Mouse (Mus musculus) Patski (cell line): ENCODE results near the gene Csrnp2. TPM values are rescaled to one million over a fixed set of nuclear protein-coding genes. Genes with fewer than 3 reads are reported as not detected.

ENCODE experiments used
- ATAC-seq: fragments of 100-300 bp; one replicate; pipeline ENCODE4 v1.8.0; 2021
- CTCF ChIA-PET: fragments of 350-600 bp; sonication (Branson Sonifier 250); formaldehyde crosslinking; loops from one replicate; lab custom pipeline; 2022; ENCODE audit warnings: inconsistent platforms; lab: Charles Lee
- POLR2A ChIA-PET: fragments of 350-600 bp; sonication (Branson Sonifier 250); formaldehyde crosslinking; loops from one replicate; lab custom pipeline; 2022; ENCODE audit warnings: antibody characterized with exemption, inconsistent platforms; lab: Charles Lee
- DNase-seq: peaks from one replicate; pipeline ENCODE4 v3.0.0-alpha.2; 2011; ENCODE audit warnings: low read depth, low spot score
- H3K27me3 ChIP-seq: fragments of 371-371 bp; one replicate; pipeline ENCODE4 v1.5.1; 2021
- CTCF ChIP-seq: fragments of 100-300 bp; IDR thresholded peaks from one replicate; pipeline ENCODE4 v1.5.1; 2021
- in situ Hi-C: fragments of 300-500 bp; cut with MboI; formaldehyde crosslinking; loops from 3 replicates; pipeline ENCODE4 v1.11.1; 2018; ENCODE audit warnings: low pct_unique_long_range_greater_than_20kb, mixed read lengths
- polyA plus RNA-seq: library from polyadenylated mRNA; unstranded; gene quantifications from one replicate; pipeline ENCODE4 v1.2.3, GENCODE M21; 2021

Gene Csrnp2
- polyA plus RNA-seq, 1 experiment from 2014 or later: 13.7 TPM

GRCm38 (mm10) chr15:100478925-100479324, 16.4 kb downstream of the Csrnp2 start:
- no peak for TF ChIP-seq CTCF
- in situ Hi-C loops: no loop called here
- ATAC-seq: peak; percentile 58
- no peak for DNase-seq
- CTCF ChIA-PET: no interaction called here
- POLR2A ChIA-PET: no interaction called here
- H3K27me3 ChIP-seq: no peaks in the 10 kb centered on the region

GRCm38 (mm10) chr15:100478351-100478750, 16.9 kb downstream of the Csrnp2 start:
- no peak for TF ChIP-seq CTCF
- ChIA-PET CTCF (no interaction called here), POLR2A (interaction anchor here (1.0 kb wide), 1 partner anchor 10 kb away, joined by 5 read pairs; no protein-coding TSS in a partner anchor)
- ATAC-seq (no peak), DNase-seq (no peak)
- H3K27me3 ChIP-seq: no peaks in the 10 kb centered on the region
- in situ Hi-C loops: no loop called here

DNA sequence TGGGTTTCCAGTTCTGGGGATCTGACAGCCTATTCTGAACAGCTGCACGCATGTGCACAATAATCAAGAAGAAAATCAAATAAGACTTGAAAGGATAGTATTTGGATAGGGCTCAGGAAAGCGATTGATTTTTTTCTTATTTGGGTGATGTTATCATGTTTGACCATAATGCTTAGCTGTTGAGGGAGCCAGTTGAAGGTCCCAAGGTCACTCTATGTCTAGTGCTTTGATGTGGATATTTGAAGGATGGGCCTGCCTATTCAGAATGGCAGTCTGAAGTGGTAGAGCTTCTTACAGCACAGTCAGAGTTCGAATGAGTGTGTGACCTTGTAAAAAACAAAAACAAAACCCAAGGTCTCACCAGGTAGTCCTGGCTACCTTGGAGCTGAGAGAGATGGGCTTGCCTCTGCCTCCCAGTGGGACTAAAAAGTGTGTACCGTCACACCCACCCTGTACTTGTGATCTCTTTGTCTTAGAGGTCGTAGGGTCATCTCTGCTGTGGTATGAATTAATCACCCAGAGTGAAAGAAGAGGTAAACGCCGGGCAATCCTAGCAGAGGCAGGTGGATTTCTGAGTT, 21.3 kb downstream of the Csrnp2 start:
- in situ Hi-C loops: no loop called here

DNA sequence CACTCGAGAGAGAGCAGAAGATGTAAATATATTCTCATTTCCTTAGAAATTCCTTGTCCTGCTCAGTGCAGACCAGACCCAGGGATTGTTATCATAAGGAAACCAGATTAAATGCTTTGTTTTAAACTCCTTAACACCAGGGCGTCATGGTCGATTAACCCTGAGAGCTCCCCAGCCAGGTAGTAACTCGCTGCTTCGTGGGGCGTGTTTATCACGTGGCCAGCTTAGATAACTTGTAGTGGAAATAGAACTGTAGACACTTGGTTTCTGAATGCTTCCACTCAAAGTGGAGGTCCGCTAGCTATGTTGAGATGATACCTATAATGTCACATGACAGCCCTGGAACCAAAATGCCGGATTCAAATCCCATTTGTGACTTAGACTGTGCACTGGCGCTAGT, 25.3 kb downstream of the Csrnp2 start:
- H3K27me3 ChIP-seq: no peaks in the 10 kb centered on the region
- CTCF ChIA-PET: interaction anchor here (0.8 to 1.9 kb wide), 6 partner anchors 12 to 137 kb away, joined by 3 to 8 read pairs (median 3); no protein-coding TSS in a partner anchor
- TF ChIP-seq CTCF: no peak
- POLR2A ChIA-PET: interaction anchor here (1.4 kb wide), 1 partner anchor 24 kb away, joined by 5 read pairs; no protein-coding TSS in a partner anchor
- in situ Hi-C loops: no loop called here
- ATAC-seq (no peak), DNase-seq (no peak)

More for the DNA sequence above, 21.3 kb downstream of the Csrnp2 start:
- H3K27me3 ChIP-seq: no peaks in the 10 kb centered on the region
- no peak for DNase-seq
- ChIA-PET CTCF (no interaction called here), POLR2A (no interaction called here)
- no peak for TF ChIP-seq CTCF
- no peak for ATAC-seq

DNA sequence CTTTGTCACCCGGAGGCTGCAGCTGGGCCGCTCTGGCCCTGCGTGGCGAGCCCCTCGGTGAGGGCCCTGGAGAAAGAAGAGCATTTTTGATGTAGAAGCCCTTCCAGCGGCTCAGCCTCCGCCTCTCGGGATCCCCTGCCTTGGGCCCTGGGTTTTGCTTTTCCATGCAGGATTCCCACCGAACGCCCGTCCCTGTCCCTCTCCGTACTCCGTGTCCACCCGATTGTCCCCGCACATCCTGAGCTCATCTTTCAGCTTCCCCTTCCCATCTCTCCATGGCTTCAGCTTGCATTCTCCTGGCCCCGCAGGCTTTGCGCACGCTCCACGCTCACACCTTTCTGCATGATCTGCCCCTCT, 26.1 kb downstream of the Csrnp2 start:
- ChIA-PET POLR2A (interaction anchor here (0.9 to 1.4 kb wide), 2 partner anchors 16 to 25 kb away, joined by 3 to 5 read pairs; no protein-coding TSS in a partner anchor), CTCF (interaction anchor here (1.3 to 1.9 kb wide), 3 partner anchors 12 to 138 kb away, joined by 3 to 8 read pairs (median 3); no protein-coding TSS in a partner anchor)
- TF ChIP-seq CTCF: no peak
- ATAC-seq: peak; percentile 29
- DNase-seq: no peak
- H3K27me3 ChIP-seq: no peaks in the 10 kb centered on the region
- in situ Hi-C loops: no loop called here

DNA sequence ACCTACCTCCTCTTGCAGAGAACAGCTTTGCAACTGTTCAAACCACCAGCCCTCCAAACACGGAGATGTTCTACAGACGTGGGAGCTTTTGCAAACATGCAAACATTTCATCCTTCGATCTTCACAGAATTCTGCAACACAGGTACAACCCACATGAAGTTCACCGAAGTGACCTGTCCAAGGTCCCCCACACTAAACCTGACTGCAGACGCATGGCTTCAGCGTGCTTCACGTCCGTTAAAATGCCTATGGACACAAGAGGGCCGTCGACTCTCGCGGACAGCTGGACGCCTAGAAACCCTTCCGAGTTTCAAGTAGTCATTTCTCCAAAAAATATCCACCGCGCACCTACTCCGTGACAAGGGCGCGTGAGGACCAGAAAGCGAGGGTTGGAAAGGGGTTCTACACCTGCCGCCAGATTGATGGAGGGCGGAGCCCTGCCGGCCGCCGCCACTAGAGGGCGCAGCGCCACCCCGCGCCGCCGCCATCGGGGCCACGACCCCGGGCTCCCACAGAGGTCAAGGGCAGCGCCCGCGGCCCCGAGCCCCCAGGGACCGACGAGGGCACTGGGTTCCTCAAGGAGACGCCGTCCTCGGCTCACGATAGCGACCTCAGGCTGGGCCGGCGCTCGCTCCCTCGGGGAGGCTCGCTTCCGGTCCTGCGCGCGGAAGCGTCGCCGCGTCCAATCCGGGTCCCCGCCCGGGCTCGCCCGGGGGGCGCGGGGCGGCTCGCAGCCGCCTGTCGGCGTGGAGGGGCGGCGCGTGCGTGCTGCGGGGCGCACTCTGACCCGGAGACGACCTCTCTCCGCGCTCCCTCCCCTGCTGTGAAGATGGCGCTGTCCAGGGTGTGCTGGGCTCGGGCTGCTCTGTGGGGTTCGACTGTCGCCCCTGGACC, 26.7 kb downstream of the Csrnp2 start, which contains the start of gene Letmd1:
Gene Letmd1, plus strand, starts transcription at position 729 of the 894 bp plus-strand sequence.
- ChIA-PET POLR2A (interaction anchor here (0.9 to 1.4 kb wide), 4 partner anchors 10 to 26 kb away, joined by 3 to 5 read pairs (median 4); no protein-coding TSS in a partner anchor), CTCF (interaction anchor here (0.7 to 1.9 kb wide), 5 partner anchors 13 to 143 kb away, joined by 3 to 8 read pairs (median 4); no protein-coding TSS in a partner anchor)
- ATAC-seq (peak; percentile 81), DNase-seq (no peak)
- H3K27me3 ChIP-seq: no peaks in the 10 kb centered on the region
- in situ Hi-C loops: no loop called here
- no peak for TF ChIP-seq CTCF

- ChIA-PET POLR2A (interaction anchor here (0.6 to 1.2 kb wide), 3 partner anchors 10 to 85 kb away, joined by 3 to 5 read pairs (median 4); no protein-coding TSS in a partner anchor), CTCF (interaction anchor here (0.7 to 1.1 kb wide), 4 partner anchors 16 to 144 kb away, joined by 3 to 5 read pairs (median 4); no protein-coding TSS in a partner anchor)
- ATAC-seq (no peak), DNase-seq (no peak)
- in situ Hi-C loops: no loop called here
- H3K27me3 ChIP-seq: no peaks in the 10 kb centered on the region
- TF ChIP-seq CTCF: no peak
Observed at GRCm38 (mm10) chr15:100467738-100468137, 27.6 kb downstream of the Csrnp2 start.

DNA sequence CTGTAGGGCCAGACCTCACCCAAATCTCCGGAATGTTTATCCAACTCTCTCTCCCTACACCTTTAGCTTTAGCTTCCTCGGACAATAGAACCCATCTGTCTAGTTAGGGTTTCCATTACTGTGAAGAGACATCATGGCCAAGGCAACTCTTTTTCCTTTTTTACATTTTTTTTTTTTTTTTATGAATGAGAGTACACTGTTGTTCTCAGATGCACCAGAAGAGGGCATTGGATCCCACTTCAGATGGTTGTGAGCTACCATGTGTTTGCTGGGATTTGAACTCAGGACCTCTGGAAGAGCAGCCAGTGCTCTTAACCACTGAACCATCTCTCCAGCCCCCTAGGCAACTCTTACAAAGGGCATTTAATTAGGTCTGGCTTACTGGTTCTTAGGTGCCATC, 29.9 kb downstream of the Csrnp2 start:
- ATAC-seq: no peak
- CTCF ChIA-PET: interaction anchor here (0.9 kb wide), 1 partner anchor 142 kb away, joined by 3 read pairs; no protein-coding TSS in a partner anchor
- no peak for DNase-seq
- H3K27me3 ChIP-seq: no peaks in the 10 kb centered on the region
- peak; percentile 36 for TF ChIP-seq CTCF
- POLR2A ChIA-PET: interaction anchor here (0.7 kb wide), 1 partner anchor 29 kb away, joined by 3 read pairs; no protein-coding TSS in a partner anchor
- in situ Hi-C loops: no loop called here

GRCm38 (mm10) chr15:100463712-100464111, 31.6 kb downstream of the Csrnp2 start:
- ChIA-PET POLR2A (no interaction called here), CTCF (interaction anchor here (0.8 to 1.6 kb wide), 7 partner anchors 12 to 220 kb away, joined by 3 to 6 read pairs (median 3); no protein-coding TSS in a partner anchor)
- ATAC-seq: no peak
- TF ChIP-seq CTCF: peak; percentile 83
- H3K27me3 ChIP-seq: no peaks in the 10 kb centered on the region
- DNase-seq: no peak
- in situ Hi-C loops: loop anchor here (5.0 kb wide), 1 partner anchor 149 kb away; no protein-coding TSS in a partner anchor

- in situ Hi-C loops: loop anchor here (5.0 kb wide), 1 partner anchor 150 kb away; no protein-coding TSS in a partner anchor
- ChIA-PET POLR2A (interaction anchor here (0.6 kb wide), 1 partner anchor 152 kb away, joined by 4 read pairs; no protein-coding TSS in a partner anchor), CTCF (no interaction called here)
- TF ChIP-seq CTCF: no peak
- DNase-seq: no peak
- ATAC-seq: no peak
- no peaks in the 10 kb centered on the region for H3K27me3 ChIP-seq
Observed at GRCm38 (mm10) chr15:100462086-100462485, 33.2 kb downstream of the Csrnp2 start.
